Mouse (Mus musculus) liver, embryonic 12.5 days (tissue): ENCODE data around the gene Ankrd13b. TPM values are rescaled to one million over a fixed set of nuclear protein-coding genes. Genes with fewer than 3 reads are reported as not detected.

ENCODE experiments used
- ATAC-seq: fragments of 200-750 bp; cut with Nextera tagmentation; 2 replicates; pipeline ENCODE4 v1.8.0; 2017; ENCODE audit warnings: moderate number of reproducible peaks, mild to moderate bottlenecking, moderate library complexity
- H3K27ac ChIP-seq: fragments of 300-500 bp; sonication (generic); 2 replicates; pipeline ENCODE4 v1.5.1; 2016; ENCODE audit warnings: mild to moderate bottlenecking
- H3K27me3 ChIP-seq: fragments of 300-500 bp; sonication (generic); replicated peaks from 2 replicates; pipeline ENCODE4 v1.6.1; 2016; ENCODE audit warnings: mild to moderate bottlenecking, moderate library complexity
- H3K36me3 ChIP-seq: fragments of 300-500 bp; sonication (generic); 2 replicates; pipeline ENCODE4 v1.6.1; 2016; ENCODE audit warnings: mild to moderate bottlenecking, moderate library complexity
- H3K4me1 ChIP-seq: fragments of 300-500 bp; sonication (generic); 2 replicates; pipeline ENCODE4 v1.6.1; 2016
- H3K4me2 ChIP-seq: fragments of 300-500 bp; sonication (generic); 2 replicates; pipeline ENCODE4 v1.6.1; 2016; ENCODE audit warnings: mild to moderate bottlenecking, moderate library complexity
- H3K4me3 ChIP-seq: fragments of 300-500 bp; sonication (generic); 2 replicates; pipeline ENCODE4 v1.5.1; 2016; ENCODE audit warnings: mild to moderate bottlenecking, moderate library complexity
- H3K9ac ChIP-seq: fragments of 300-500 bp; sonication (generic); 2 replicates; pipeline ENCODE4 v1.6.1; 2016; ENCODE audit warnings: mild to moderate bottlenecking, moderate library complexity
- H3K9me3 ChIP-seq: fragments of 300-500 bp; sonication (generic); replicated peaks from 2 replicates; pipeline ENCODE4 v1.6.1; 2016; ENCODE audit warnings: mild to moderate bottlenecking, moderate library complexity
- WGBS: fragments of 180-500 bp; shearing (Covaris S2); methylation state at CpG from one replicate; pipeline ENCODE4 v1.1.7; 2016; ENCODE audit not compliant: insufficient replicate concordance; 5-methylcytosine and 5-hydroxymethylcytosine counted together
- polyA plus RNA-seq: library from polyadenylated mRNA; unstranded; fragments of >200 nt; fragmentation: Nextera tagmentation; extraction: Ambion mirVana; gene quantifications from 2 replicates; pipeline ENCODE4 v1.2.1, GENCODE M21; 2016

Ankrd13b gene
- polyA plus RNA-seq, 1 experiment from 2014 or later: 2.1 TPM

DNA sequence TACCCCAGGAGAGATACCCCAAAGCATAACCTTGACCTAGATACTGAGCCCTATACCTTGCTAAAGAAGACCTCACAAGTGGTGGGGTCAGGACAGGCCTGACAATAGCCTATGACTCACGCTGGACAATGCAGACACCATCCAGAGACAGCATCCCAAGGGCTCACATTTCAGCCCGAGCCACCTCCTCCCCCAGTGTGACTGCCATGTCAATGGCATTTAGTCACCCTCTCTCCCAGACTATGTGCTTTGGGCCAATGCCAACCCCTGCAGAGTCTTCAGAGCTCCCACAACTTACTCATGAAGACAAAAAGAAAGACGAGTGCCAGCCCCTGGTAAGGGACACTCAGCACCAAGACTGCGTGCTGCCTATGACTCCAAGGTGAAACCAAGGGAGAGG, 24.8 kb downstream of the Ankrd13b start:
- Histone ChIP-seq H3K4me2 (no peak overlapping the region), H3K27ac (no peak overlapping the region), H3K4me3 (no peak overlapping the region), H3K27me3 (peaks cover 96% of the 10 kb centered on the region), H3K9ac (no peak overlapping the region), H3K9me3 (no peaks in the 10 kb centered on the region), H3K4me1 (peaks cover 28% of the 10 kb centered on the region), H3K36me3 (no peaks in the 10 kb centered on the region)
- no peak for ATAC-seq
- 48% methylated on average over 4 of the region's 4 CpGs for WGBS

DNA sequence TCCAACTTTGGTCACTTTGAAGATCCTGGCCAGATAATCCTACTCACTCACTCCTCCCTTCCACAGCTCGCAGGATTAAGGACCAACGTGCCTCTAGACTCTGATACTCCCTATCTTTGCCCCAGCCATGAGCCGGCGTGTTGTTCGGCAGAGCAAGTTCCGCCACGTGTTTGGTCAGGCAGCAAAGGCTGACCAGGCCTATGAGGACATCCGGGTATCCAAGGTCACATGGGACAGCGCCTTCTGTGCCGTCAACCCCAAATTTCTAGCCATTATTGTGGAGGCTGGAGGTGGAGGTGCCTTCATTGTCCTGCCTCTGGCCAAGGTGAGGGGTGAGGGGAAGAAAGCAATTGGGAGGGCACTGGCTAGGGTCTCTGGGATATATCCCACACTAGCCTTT, 25.7 kb downstream of the Ankrd13b start:
- no peaks in the 10 kb centered on the region for H3K36me3 ChIP-seq
- no peak overlapping the region for H3K9ac ChIP-seq
- no peak overlapping the region for H3K27ac ChIP-seq
- no peaks in the 10 kb centered on the region for H3K9me3 ChIP-seq
- 54% methylated on average over 10 of the region's 10 CpGs for WGBS
- H3K4me2 ChIP-seq: no peak overlapping the region
- H3K4me3 ChIP-seq: no peak overlapping the region
- no peak for ATAC-seq
- peaks cover 28% of the 10 kb centered on the region for H3K4me1 ChIP-seq
- H3K27me3 ChIP-seq: peaks cover 93% of the 10 kb centered on the region

DNA sequence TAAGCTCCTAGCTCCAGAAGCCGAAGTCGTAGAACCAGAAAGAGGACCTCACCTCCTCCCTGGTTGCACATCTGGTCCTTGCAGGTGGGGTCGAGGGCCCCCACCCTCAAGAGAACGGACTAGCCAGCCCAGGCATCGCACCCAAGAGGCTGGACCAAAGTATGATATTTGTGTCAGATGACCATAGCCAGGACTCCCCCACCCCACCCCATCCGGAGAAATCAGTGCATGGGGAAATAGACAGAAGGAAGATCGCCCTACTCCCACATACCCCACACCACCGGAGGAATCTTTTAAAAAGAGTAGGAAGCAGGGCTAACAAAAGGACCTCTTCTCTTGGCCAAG, 26.4 kb downstream of the Ankrd13b start:
- no peak overlapping the region for H3K27ac ChIP-seq
- H3K9me3 ChIP-seq: no peaks in the 10 kb centered on the region
- ATAC-seq: no peak
- peak overlapping the region; percentile 88 for H3K4me2 ChIP-seq
- H3K4me1 ChIP-seq: peaks cover 28% of the 10 kb centered on the region
- H3K27me3 ChIP-seq: peaks cover 86% of the 10 kb centered on the region
- peak overlapping the region; percentile 59 for H3K4me3 ChIP-seq
- 39% methylated on average over 8 of the region's 8 CpGs for WGBS
- no peaks in the 10 kb centered on the region for H3K36me3 ChIP-seq
- H3K9ac ChIP-seq: no peak overlapping the region

DNA sequence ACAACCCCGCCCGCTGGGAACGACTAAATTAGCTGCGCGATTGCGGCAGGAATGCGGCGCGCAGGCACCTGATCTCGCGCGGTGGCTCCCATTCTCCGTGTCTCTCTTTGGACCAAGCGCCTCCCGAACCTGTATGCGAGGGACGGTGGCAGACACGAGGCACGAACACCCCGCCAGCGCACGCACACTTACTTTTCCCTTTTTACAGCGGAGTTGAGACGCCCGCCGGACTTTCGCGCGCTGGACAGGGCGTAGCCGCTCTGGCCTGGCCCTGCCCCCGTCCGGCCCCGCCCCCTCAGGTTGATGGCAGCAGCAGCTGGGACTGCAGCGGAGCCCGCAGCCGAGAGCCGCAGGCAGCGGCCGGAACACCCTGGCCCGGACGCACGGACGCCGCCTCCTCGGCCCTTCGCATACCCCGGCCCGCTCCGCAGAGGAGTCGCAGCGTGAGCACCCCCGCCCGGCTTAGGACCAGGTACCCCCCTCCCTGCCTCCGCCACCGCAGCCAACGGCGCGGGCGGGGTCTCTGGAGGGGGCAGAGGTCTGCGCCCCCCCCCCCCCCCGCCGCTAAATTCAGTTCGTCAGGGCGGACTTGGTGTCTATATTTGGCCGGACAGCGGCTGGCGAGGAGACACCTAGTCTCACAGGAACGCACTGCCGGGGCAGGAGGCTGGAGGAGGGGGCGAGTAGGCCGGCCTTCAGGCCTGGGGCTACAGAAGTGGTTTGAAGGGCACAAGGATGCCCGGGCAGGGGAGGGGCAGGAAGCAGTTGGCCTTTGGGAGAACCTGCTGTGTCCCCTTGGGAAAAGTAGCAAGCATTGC, 27.0 kb downstream of the Ankrd13b start, which contains the start of gene Coro6:
Coro6 (plus strand) TSS at position 129 of the 818 bp plus-strand sequence.
- Histone ChIP-seq H3K9me3 (no peaks in the 10 kb centered on the region), H3K9ac (peak within 1 kb of the TSS; percentile 43), H3K27me3 (peaks cover 80% of the 10 kb centered on the region), H3K4me2 (peak within 1 kb of the TSS; percentile 88), H3K4me1 (peaks cover 22% of the 10 kb centered on the region), H3K27ac (no peak within 1 kb of the TSS), H3K4me3 (peak within 1 kb of the TSS; percentile 59), H3K36me3 (no peaks in the 10 kb centered on the region)
- ATAC-seq: no peak
- 1% methylated on average over 71 of the region's 73 CpGs for WGBS

DNA sequence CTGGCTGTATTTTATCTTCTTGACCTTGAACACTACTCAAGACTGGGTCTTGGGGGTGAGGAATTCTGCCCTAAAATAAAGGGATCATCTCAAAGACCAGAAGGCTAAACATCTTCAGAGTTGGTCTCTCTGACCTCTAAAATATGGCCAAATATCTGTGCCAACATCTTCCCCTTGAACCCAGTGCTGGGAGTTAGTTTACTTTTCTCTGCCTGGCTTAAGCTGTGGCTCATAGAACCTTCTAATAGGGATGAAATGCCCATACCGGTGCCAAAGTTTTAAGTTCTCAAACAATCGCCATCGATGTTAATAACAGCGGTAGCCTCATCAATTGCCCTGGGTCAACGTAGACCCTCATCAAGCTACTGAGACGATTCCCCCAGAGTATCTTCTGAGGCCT, 27.6 kb downstream of the Ankrd13b start:
- H3K27me3 ChIP-seq: peaks cover 74% of the 10 kb centered on the region
- peak overlapping the region; percentile 59 for H3K4me3 ChIP-seq
- whole genome bisulfite sequencing: 6% methylated on average over 6 of the region's 6 CpGs
- no peak for ATAC-seq
- H3K27ac ChIP-seq: no peak overlapping the region
- no peaks in the 10 kb centered on the region for H3K9me3 ChIP-seq
- H3K9ac ChIP-seq: peak overlapping the region; percentile 43
- peak overlapping the region; percentile 88 for H3K4me2 ChIP-seq
- peaks cover 16% of the 10 kb centered on the region for H3K4me1 ChIP-seq
- 0 out of 2 replicates have a peak, but pooled peaks cover 1% of the 10 kb centered on the region for H3K36me3 ChIP-seq

DNA sequence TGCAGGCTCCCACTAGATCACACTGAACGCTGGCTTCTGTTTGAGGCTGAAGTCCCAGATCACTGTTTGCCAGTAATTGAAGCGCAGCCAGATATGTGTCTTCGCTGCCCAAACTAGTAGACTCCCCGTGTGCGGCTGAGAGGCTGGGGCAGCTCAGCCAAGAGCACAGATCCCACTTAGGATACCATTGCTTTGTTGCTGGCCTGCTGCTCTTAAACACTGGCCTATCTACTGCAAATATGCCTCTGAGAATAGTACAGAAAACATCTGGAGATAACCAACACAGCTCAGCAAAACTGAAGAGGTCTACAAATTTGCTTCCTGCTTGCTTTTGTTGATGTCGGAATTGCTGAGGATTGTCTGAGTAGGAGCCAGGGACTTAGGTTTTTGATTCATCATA, 32.6 kb downstream of the Ankrd13b start:
- no peak overlapping the region for H3K4me3 ChIP-seq
- H3K27ac ChIP-seq: no peak overlapping the region
- peaks cover 32% of the 10 kb centered on the region for H3K36me3 ChIP-seq
- H3K4me1 ChIP-seq: peaks cover 1% of the 10 kb centered on the region
- ATAC-seq: no peak
- no peak overlapping the region for H3K9ac ChIP-seq
- 74% methylated on average over 6 of the region's 6 CpGs for WGBS
- H3K27me3 ChIP-seq: peaks cover 24% of the 10 kb centered on the region
- H3K9me3 ChIP-seq: no peaks in the 10 kb centered on the region
- H3K4me2 ChIP-seq: no peak overlapping the region

DNA sequence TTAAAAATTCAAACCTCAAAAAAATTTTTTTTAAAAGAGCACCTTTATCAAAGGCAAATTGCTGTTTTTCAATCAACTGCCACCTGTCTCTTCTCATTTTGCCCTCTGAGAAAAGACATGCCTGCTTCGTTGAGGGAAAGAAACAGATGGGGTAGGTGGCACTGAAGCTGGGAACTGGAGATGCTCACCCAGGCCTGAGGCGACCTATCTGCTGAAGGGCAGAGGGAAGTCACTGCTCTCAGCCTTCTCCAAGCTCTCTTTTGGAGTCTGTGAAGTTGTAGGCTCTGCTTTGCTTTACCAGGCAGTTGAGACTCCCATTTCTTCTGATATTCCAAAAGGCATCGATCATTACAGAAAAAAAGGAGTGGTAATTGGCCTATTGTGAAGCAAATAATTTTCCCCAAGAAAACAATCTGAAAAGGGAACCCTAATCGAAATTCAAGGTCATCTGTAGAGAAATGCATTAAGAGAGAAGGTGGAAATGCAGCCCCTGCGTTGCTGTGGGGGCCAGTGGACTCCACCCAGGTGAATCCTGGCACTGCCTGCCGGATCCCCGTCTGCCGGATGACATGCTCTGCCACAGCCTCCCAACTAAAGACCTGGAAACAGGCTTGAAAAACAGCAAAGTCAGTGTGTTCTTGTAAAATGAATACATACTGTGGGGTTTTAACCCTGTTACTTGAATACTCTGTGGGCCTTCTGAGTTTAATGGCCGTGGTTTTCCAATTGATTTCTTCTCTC, 33.5 kb downstream of the Ankrd13b start:
- Histone ChIP-seq H3K4me2 (no peak overlapping the region), H3K4me1 (no peaks in the 10 kb centered on the region), H3K36me3 (peaks cover 33% of the 10 kb centered on the region), H3K9ac (no peak overlapping the region), H3K9me3 (no peaks in the 10 kb centered on the region), H3K4me3 (no peak overlapping the region), H3K27me3 (peaks cover 14% of the 10 kb centered on the region), H3K27ac (no peak overlapping the region)
- WGBS: 78% methylated on average over 9 of the region's 9 CpGs
- no peak for ATAC-seq

DNA sequence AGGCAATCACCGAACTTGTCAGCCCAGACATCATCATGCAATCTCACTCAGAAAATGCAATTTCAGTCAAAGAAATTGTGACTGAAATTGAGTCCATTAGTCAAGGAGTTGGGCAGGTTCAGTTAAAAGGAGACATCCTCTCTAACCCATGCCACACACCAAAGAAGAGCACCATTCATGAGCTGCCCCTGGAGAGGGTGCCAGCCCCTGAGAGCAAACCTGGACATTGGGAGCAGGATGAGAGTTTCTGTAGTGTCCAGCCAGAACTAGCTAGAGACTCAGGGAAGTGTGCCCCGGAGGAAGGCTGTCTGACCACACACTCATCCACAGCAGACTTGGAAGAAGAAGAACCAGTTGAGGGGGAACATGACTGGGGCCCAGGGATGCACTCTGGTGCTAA, 36.1 kb downstream of the Ankrd13b start:
- Histone ChIP-seq H3K27ac (no peak overlapping the region), H3K4me2 (no peak overlapping the region), H3K36me3 (peaks cover 53% of the 10 kb centered on the region), H3K4me1 (no peaks in the 10 kb centered on the region), H3K4me3 (no peak overlapping the region), H3K27me3 (no peaks in the 10 kb centered on the region), H3K9ac (no peak overlapping the region), H3K9me3 (no peaks in the 10 kb centered on the region)
- 73% methylated on average over 2 of the region's 2 CpGs for WGBS
- ATAC-seq: no peak

DNA sequence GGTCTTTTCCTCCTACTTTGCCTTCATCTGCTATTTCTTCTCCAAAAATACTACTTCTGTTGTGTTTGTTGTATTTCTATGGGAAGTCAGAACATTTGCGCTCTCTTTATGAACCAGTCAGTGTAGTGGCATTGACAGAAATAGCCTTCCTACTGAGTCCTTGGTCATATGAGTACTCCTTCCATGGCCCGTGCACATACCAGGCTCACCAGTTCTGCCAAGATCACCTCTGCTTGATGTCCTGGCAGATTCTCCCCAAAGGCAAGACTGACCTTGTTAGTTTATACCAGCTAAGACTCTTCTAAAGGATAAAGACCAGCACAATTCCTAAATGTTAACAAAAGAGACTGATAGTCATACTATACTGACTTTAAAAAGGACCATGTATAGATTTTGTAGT, 37.8 kb downstream of the Ankrd13b start:
- H3K4me2 ChIP-seq: no peak overlapping the region
- no peaks in the 10 kb centered on the region for H3K27me3 ChIP-seq
- WGBS: 82% methylated on average over 2 of the region's 2 CpGs
- no peak for ATAC-seq
- H3K27ac ChIP-seq: no peak overlapping the region
- H3K4me1 ChIP-seq: peaks cover 7% of the 10 kb centered on the region
- H3K36me3 ChIP-seq: peaks cover 54% of the 10 kb centered on the region
- H3K4me3 ChIP-seq: no peak overlapping the region
- no peak overlapping the region for H3K9ac ChIP-seq
- H3K9me3 ChIP-seq: no peaks in the 10 kb centered on the region

DNA sequence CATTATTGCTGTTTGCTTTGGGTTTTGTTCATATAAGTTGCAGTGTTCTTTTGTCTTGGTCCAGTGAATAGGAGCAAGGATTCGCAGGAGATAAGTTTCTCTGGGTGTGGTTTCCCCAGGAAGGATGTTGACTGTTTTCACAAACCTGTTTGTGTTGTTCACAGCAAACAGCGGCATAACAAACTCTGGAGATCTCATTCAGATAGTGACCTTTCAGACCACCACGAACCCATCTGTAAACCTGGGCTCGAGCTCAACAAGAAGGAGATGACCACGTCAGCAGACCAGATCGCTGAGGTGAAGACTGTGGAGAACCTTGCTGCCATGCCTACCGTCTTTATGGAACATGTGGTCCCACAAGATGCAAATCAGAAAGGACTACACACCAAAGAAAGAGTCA, 40.3 kb downstream of the Ankrd13b start:
- Histone ChIP-seq H3K9ac (no peak overlapping the region), H3K9me3 (no peaks in the 10 kb centered on the region), H3K4me1 (peaks cover 21% of the 10 kb centered on the region), H3K27ac (no peak overlapping the region), H3K4me2 (no peak overlapping the region), H3K36me3 (peaks cover 42% of the 10 kb centered on the region), H3K27me3 (no peaks in the 10 kb centered on the region), H3K4me3 (no peak overlapping the region)
- 73% methylated on average over 7 of the region's 7 CpGs for WGBS
- ATAC-seq: no peak

DNA sequence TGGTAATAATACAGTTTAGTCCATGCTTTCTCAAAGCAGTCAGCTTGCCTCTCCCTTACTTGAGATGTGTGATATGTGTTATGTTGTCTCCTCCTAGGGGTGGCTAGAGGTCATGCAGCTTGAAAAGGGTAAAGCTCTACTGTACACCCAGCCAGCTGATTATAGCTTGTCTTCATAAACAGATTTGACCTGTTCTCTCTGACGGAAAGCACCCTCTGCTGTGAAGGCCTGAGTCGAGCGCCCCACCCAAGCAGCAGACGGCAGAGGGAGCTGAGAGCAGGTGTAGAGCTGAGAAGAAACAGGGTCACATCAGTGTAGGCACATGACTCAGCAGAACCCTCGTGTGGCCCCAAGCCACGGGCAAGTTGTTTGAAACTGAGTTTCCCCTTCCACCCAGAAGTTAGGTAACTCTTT, 42.8 kb downstream of the Ankrd13b start:
- 0 out of 2 replicates have a peak overlapping the region, but pooled peaks have one; percentile 5 for H3K4me2 ChIP-seq
- no peak overlapping the region; the same call in 1 of the 2 replicates for H3K9ac ChIP-seq
- no peak overlapping the region for H3K4me3 ChIP-seq
- peaks cover 33% of the 10 kb centered on the region for H3K36me3 ChIP-seq
- H3K9me3 ChIP-seq: no peaks in the 10 kb centered on the region
- 15% methylated on average over 6 of the region's 6 CpGs for WGBS
- peak overlapping the region; percentile 65 for H3K27ac ChIP-seq
- no peaks in the 10 kb centered on the region for H3K27me3 ChIP-seq
- ATAC-seq: peak; percentile 88
- H3K4me1 ChIP-seq: peaks cover 21% of the 10 kb centered on the region

DNA sequence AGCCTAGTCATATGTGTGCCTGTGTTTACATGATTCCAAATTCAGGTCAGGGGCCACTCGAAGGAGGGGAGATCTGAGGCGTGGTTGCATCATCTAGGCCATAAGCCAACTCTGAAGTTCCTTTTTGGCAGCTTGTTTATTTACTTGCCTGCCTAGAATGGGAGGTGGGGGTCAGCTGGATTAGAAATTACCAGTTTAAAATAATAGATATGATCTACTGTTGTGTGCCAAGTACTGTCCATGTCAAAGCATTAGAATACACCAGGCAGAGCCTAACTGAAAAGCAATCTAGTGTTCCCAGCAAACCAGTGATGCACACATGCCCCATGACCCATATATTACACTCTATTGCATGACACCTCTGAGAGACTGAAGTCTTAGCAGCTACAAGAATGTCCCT, 44.5 kb downstream of the Ankrd13b start:
- Histone ChIP-seq H3K4me1 (peaks cover 21% of the 10 kb centered on the region), H3K27me3 (no peaks in the 10 kb centered on the region), H3K9me3 (no peaks in the 10 kb centered on the region), H3K27ac (no peak overlapping the region), H3K4me2 (no peak overlapping the region), H3K36me3 (peaks cover 31% of the 10 kb centered on the region), H3K4me3 (no peak overlapping the region), H3K9ac (no peak overlapping the region)
- 56% methylated on average over 2 of the region's 2 CpGs for WGBS
- no peak for ATAC-seq
